Mouse (Mus musculus): ENCODE data around the gene Cbx7. TPM values are rescaled to one million over a fixed set of nuclear protein-coding genes. Genes with fewer than 3 reads are reported as not detected.
A peak's percentile ranks its signal among the peaks of the same experiment; 100 is the strongest.

Cbx7 gene
- polyA plus RNA-seq, 1 experiment from 2014 or later, result 2.0 TPM

GRCm38 (mm10) chr15:79961366-79961921 lies 9.5 kb downstream of the Cbx7 start:
- no peaks in the 10 kb centered on the region for H3K9me3 ChIP-seq (ENCODE audit: control insufficient read depth, low read length)
- no peak overlapping the region for H3K4me3 ChIP-seq (ENCODE audit: low read length)
- no peak overlapping the region for H3K9ac ChIP-seq (ENCODE audit: low read depth, low read length)
- no peak overlapping the region for H3K4me2 ChIP-seq (replicated peaks; ENCODE audit: low read depth, low read length)
- H3K27ac ChIP-seq (ENCODE audit: low read depth, low read length), result no peak overlapping the region
- no peaks in the 10 kb centered on the region for H3K4me1 ChIP-seq (ENCODE audit: control insufficient read depth, insufficient read depth, low read length)
- H3K36me3 ChIP-seq (ENCODE audit: control insufficient read depth, insufficient read depth, low read length), result no peaks in the 10 kb centered on the region
- peak; percentile 70 for ATAC-seq (ENCODE audit: low FRiP score, low TSS enrichment)
- WGBS, result 51% methylated on average over 9 of the region's 9 CpGs
- H3K27me3 ChIP-seq (ENCODE audit: control insufficient read depth, insufficient read depth, low read length), result no peaks in the 10 kb centered on the region

- Histone ChIP-seq H3K9me3 (ENCODE audit: control insufficient read depth, low read length) (no peaks in the 10 kb centered on the region), H3K27ac (ENCODE audit: low read depth, low read length) (no peak overlapping the region)
- WGBS, result 52% methylated on average over 3 of the region's 3 CpGs
These were observed 12.5 kb downstream of the Cbx7 start for GRCm38 (mm10) chr15:79958418-79958817.

GRCm38 (mm10) chr15:79956559-79956958 lies 14.4 kb downstream of the Cbx7 start:
- Histone ChIP-seq H3K9ac (ENCODE audit: low read depth, low read length) (no peak overlapping the region), H3K4me3 (ENCODE audit: low read length) (no peak overlapping the region), H3K4me1 (ENCODE audit: control insufficient read depth, insufficient read depth, low read length) (peaks cover 5% of the 10 kb centered on the region; the same call in 1 of the 2 replicates), H3K36me3 (ENCODE audit: control insufficient read depth, insufficient read depth, low read length) (no peaks in the 10 kb centered on the region), H3K27ac (ENCODE audit: low read depth, low read length) (no peak overlapping the region), H3K4me2 (replicated peaks; ENCODE audit: low read depth, low read length) (no peak overlapping the region), H3K9me3 (ENCODE audit: control insufficient read depth, low read length) (no peaks in the 10 kb centered on the region), H3K27me3 (ENCODE audit: control insufficient read depth, insufficient read depth, low read length) (no peaks in the 10 kb centered on the region)
- 80% methylated on average over 8 of the region's 8 CpGs for WGBS
- no peak for ATAC-seq (ENCODE audit: low FRiP score, low TSS enrichment)

More at GRCm38 (mm10) chr15:79958418-79958817, 12.5 kb downstream of the Cbx7 start:
- Histone ChIP-seq H3K9ac (ENCODE audit: low read depth, low read length) (no peak overlapping the region), H3K36me3 (ENCODE audit: control insufficient read depth, insufficient read depth, low read length) (no peaks in the 10 kb centered on the region), H3K4me2 (replicated peaks; ENCODE audit: low read depth, low read length) (no peak overlapping the region), H3K4me3 (ENCODE audit: low read length) (no peak overlapping the region), H3K27me3 (ENCODE audit: control insufficient read depth, insufficient read depth, low read length) (no peaks in the 10 kb centered on the region), H3K4me1 (ENCODE audit: control insufficient read depth, insufficient read depth, low read length) (no peaks in the 10 kb centered on the region)
- ATAC-seq (ENCODE audit: low FRiP score, low TSS enrichment), result no peak

GRCm38 (mm10) chr15:79953470-79953869 lies 17.4 kb downstream of the Cbx7 start:
- Histone ChIP-seq H3K27me3 (ENCODE audit: control insufficient read depth, insufficient read depth, low read length) (no peaks in the 10 kb centered on the region), H3K27ac (ENCODE audit: low read depth, low read length) (no peak overlapping the region), H3K4me3 (ENCODE audit: low read length) (no peak overlapping the region), H3K9ac (ENCODE audit: low read depth, low read length) (no peak overlapping the region), H3K4me1 (ENCODE audit: control insufficient read depth, insufficient read depth, low read length) (peaks cover 28% of the 10 kb centered on the region), H3K4me2 (replicated peaks; ENCODE audit: low read depth, low read length) (no peak overlapping the region), H3K36me3 (ENCODE audit: control insufficient read depth, insufficient read depth, low read length) (no peaks in the 10 kb centered on the region), H3K9me3 (ENCODE audit: control insufficient read depth, low read length) (no peaks in the 10 kb centered on the region)
- 75% methylated on average over 7 of the region's 7 CpGs for WGBS
- ATAC-seq (ENCODE audit: low FRiP score, low TSS enrichment), result no peak

- H3K4me1 ChIP-seq (ENCODE audit: control insufficient read depth, insufficient read depth, low read length), result peaks cover 28% of the 10 kb centered on the region
- no peak overlapping the region for H3K9ac ChIP-seq (ENCODE audit: low read depth, low read length)
- no peak overlapping the region; the same call in 1 of the 2 replicates for H3K27ac ChIP-seq (ENCODE audit: low read depth, low read length)
- no peaks in the 10 kb centered on the region for H3K36me3 ChIP-seq (ENCODE audit: control insufficient read depth, insufficient read depth, low read length)
- 48% methylated on average over 11 of the region's 11 CpGs for WGBS
- H3K9me3 ChIP-seq (ENCODE audit: control insufficient read depth, low read length), result no peaks in the 10 kb centered on the region
- no peak overlapping the region for H3K4me3 ChIP-seq (ENCODE audit: low read length)
- 0 out of 2 replicates have a peak, but pooled peaks have one; percentile 1 for ATAC-seq (ENCODE audit: low FRiP score, low TSS enrichment)
- no peak overlapping the region for H3K4me2 ChIP-seq (replicated peaks; ENCODE audit: low read depth, low read length)
- no peaks in the 10 kb centered on the region for H3K27me3 ChIP-seq (ENCODE audit: control insufficient read depth, insufficient read depth, low read length)
These were observed 18.3 kb downstream of the Cbx7 start for GRCm38 (mm10) chr15:79952504-79953231.

- Histone ChIP-seq H3K9ac (ENCODE audit: low read depth, low read length) (no peak overlapping the region), H3K9me3 (ENCODE audit: control insufficient read depth, low read length) (no peaks in the 10 kb centered on the region), H3K4me3 (ENCODE audit: low read length) (no peak overlapping the region), H3K27ac (ENCODE audit: low read depth, low read length) (peak overlapping the region; percentile 25; the same call in 1 of the 2 replicates), H3K4me1 (ENCODE audit: control insufficient read depth, insufficient read depth, low read length) (peaks cover 28% of the 10 kb centered on the region), H3K4me2 (replicated peaks; ENCODE audit: low read depth, low read length) (no peak overlapping the region), H3K36me3 (ENCODE audit: control insufficient read depth, insufficient read depth, low read length) (no peaks in the 10 kb centered on the region), H3K27me3 (ENCODE audit: control insufficient read depth, insufficient read depth, low read length) (no peaks in the 10 kb centered on the region)
- ATAC-seq (ENCODE audit: low FRiP score, low TSS enrichment), result peak; percentile 14; the same call in 1 of the 2 replicates
- WGBS, result 41% methylated on average over 14 of the region's 14 CpGs
These were observed 19.0 kb downstream of the Cbx7 start for GRCm38 (mm10) chr15:79951730-79952503.

GRCm38 (mm10) chr15:79951226-79951625 lies 19.7 kb downstream of the Cbx7 start:
- H3K4me1 ChIP-seq (ENCODE audit: control insufficient read depth, insufficient read depth, low read length), result peaks cover 30% of the 10 kb centered on the region
- WGBS, result 48% methylated on average over 6 of the region's 6 CpGs
- no peak overlapping the region for H3K9ac ChIP-seq (ENCODE audit: low read depth, low read length)
- no peaks in the 10 kb centered on the region for H3K9me3 ChIP-seq (ENCODE audit: control insufficient read depth, low read length)
- no peaks in the 10 kb centered on the region for H3K27me3 ChIP-seq (ENCODE audit: control insufficient read depth, insufficient read depth, low read length)
- no peak overlapping the region for H3K4me2 ChIP-seq (replicated peaks; ENCODE audit: low read depth, low read length)
- peak overlapping the region; percentile 25; the same call in 1 of the 2 replicates for H3K27ac ChIP-seq (ENCODE audit: low read depth, low read length)
- no peaks in the 10 kb centered on the region for H3K36me3 ChIP-seq (ENCODE audit: control insufficient read depth, insufficient read depth, low read length)
- no peak overlapping the region for H3K4me3 ChIP-seq (ENCODE audit: low read length)
- no peak for ATAC-seq (ENCODE audit: low FRiP score, low TSS enrichment)

GRCm38 (mm10) chr15:79950250-79951025 lies 20.5 kb downstream of the Cbx7 start:
- peak; percentile 65 for ATAC-seq (ENCODE audit: low FRiP score, low TSS enrichment)
- Histone ChIP-seq H3K27me3 (ENCODE audit: control insufficient read depth, insufficient read depth, low read length) (no peaks in the 10 kb centered on the region), H3K4me2 (replicated peaks; ENCODE audit: low read depth, low read length) (peak overlapping the region; percentile 51), H3K27ac (ENCODE audit: low read depth, low read length) (peak overlapping the region; percentile 25; the same call in 1 of the 2 replicates), H3K9ac (ENCODE audit: low read depth, low read length) (peak overlapping the region; percentile 37), H3K4me3 (ENCODE audit: low read length) (peak overlapping the region; percentile 7; the same call in 1 of the 2 replicates), H3K36me3 (ENCODE audit: control insufficient read depth, insufficient read depth, low read length) (no peaks in the 10 kb centered on the region), H3K9me3 (ENCODE audit: control insufficient read depth, low read length) (no peaks in the 10 kb centered on the region), H3K4me1 (ENCODE audit: control insufficient read depth, insufficient read depth, low read length) (peaks cover 31% of the 10 kb centered on the region)
- WGBS, result under 1% methylated on average over 24 of the region's 24 CpGs
